Mouse (Mus musculus) midbrain, postnatal 0 days (tissue): ENCODE measurements at regions not wholly inside any gene's neighbourhood (a gene's known extent, or its start where the extent isn't known, plus 50 kb on each side); places are given as distances from the start of the nearest gene placed in this dataset.

Source experiments
- ATAC-seq: fragments of 200-750 bp; cut with Nextera tagmentation; 2 replicates; pipeline ENCODE4 v1.8.0; 2017; ENCODE audit warnings: moderate number of reproducible peaks, mild to moderate bottlenecking, moderate TSS enrichment, moderate library complexity; ENCODE audit not compliant: low FRiP score
- DNase-seq: peaks from one replicate; pipeline ENCODE4 v3.0.0-alpha.2; 2015; ENCODE audit warnings: low spot score
- H3K27ac ChIP-seq: fragments of 300-500 bp; sonication (generic); 2 replicates; pipeline ENCODE4 v1.5.1; 2014; ENCODE audit warnings: low read depth, mild to moderate bottlenecking, low read length, mixed read lengths
- H3K27me3 ChIP-seq: fragments of 300-500 bp; sonication (generic); 2 replicates; pipeline ENCODE4 v1.6.1; 2014; ENCODE audit warnings: low read length, control low read depth, mixed read lengths; ENCODE audit not compliant: insufficient read depth
- H3K36me3 ChIP-seq: fragments of 300-500 bp; sonication (generic); 2 replicates; pipeline ENCODE4 v1.6.1; 2014; ENCODE audit warnings: low read length, control low read depth, mixed read lengths; ENCODE audit not compliant: insufficient read depth
- H3K4me1 ChIP-seq: fragments of 300-500 bp; sonication (generic); 2 replicates; pipeline ENCODE4 v1.6.1; 2014; ENCODE audit warnings: mild to moderate bottlenecking, control low read depth, antibody characterized with exemption, low read length, mixed read lengths; ENCODE audit not compliant: insufficient read depth
- H3K4me2 ChIP-seq: fragments of 300-500 bp; sonication (generic); 2 replicates; pipeline ENCODE4 v1.6.1; 2014; ENCODE audit warnings: low read depth, mild to moderate bottlenecking, low read length, mixed read lengths; ENCODE audit not compliant: poor library complexity, severe bottlenecking
- H3K4me3 ChIP-seq: fragments of 300-500 bp; sonication (generic); 2 replicates; pipeline ENCODE4 v1.5.1; 2014; ENCODE audit warnings: low read depth, mild to moderate bottlenecking, low read length, moderate library complexity
- H3K9ac ChIP-seq: fragments of 300-500 bp; sonication (generic); replicated peaks from 2 replicates; pipeline ENCODE4 v1.6.1; 2014; ENCODE audit warnings: mild to moderate bottlenecking, low read length, moderate library complexity, mixed read lengths; ENCODE audit not compliant: poor library complexity, severe bottlenecking
- H3K9me3 ChIP-seq: fragments of 300-500 bp; sonication (generic); 2 replicates; pipeline ENCODE4 v1.6.1; 2016; ENCODE audit warnings: low read length, control low read depth
- CTCF ChIP-seq: IDR thresholded peaks from 2 replicates; pipeline ENCODE4 v1.5.1; 2016; ENCODE audit warnings: antibody characterized with exemption, mild to moderate bottlenecking
- WGBS: fragments of 180-500 bp; shearing (Covaris S2); extraction: QIAGEN DNeasy Blood & Tissue Kit; methylation state at CpG from one replicate; pipeline ENCODE4 v1.1.7; 2014; 5-methylcytosine and 5-hydroxymethylcytosine counted together

GRCm38 (mm10) chr2:117944325-117944724 lies 167.4 kb upstream of the Thbs1 start:
- ATAC-seq: no peak
- 94% methylated on average over 1 of the region's 1 CpGs for WGBS

DNA sequence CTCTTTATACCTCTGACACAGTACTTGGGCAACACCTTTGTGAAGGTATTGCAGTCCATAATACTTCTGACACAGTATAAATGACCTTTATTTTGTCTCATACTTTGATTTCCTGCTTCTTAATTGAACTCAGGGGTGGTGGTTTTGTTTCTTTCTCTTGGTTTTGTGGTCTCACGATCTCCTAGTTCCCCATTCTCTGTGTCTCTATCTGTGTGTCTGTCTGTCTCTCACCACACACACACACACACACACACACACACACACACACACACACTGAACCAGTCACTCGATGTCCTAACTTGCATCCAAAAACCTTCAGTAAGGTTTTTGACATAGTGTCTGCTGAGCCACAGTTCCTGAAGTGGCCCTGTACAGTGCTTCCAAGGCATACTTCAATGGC lies 166.7 kb upstream of the Thbs1 start:
- no peak for DNase-seq
- WGBS: 98% methylated on average over 2 of the region's 2 CpGs
- Histone ChIP-seq H3K9ac (no peak overlapping the region), H3K9me3 (no peaks in the 10 kb centered on the region), H3K27me3 (no peaks in the 10 kb centered on the region), H3K36me3 (no peaks in the 10 kb centered on the region), H3K27ac (no peak overlapping the region), H3K4me2 (no peak overlapping the region), H3K4me3 (no peak overlapping the region), H3K4me1 (no peaks in the 10 kb centered on the region)
- no peak for ATAC-seq
- TF ChIP-seq CTCF: no peak

More at GRCm38 (mm10) chr2:117944325-117944724, 167.4 kb upstream of the Thbs1 start:
- TF ChIP-seq CTCF: no peak
- Histone ChIP-seq H3K9me3 (no peaks in the 10 kb centered on the region), H3K27ac (no peak overlapping the region), H3K4me2 (no peak overlapping the region), H3K9ac (no peak overlapping the region), H3K4me1 (no peaks in the 10 kb centered on the region), H3K4me3 (no peak overlapping the region), H3K36me3 (no peaks in the 10 kb centered on the region), H3K27me3 (no peaks in the 10 kb centered on the region)
- no peak for DNase-seq

DNA sequence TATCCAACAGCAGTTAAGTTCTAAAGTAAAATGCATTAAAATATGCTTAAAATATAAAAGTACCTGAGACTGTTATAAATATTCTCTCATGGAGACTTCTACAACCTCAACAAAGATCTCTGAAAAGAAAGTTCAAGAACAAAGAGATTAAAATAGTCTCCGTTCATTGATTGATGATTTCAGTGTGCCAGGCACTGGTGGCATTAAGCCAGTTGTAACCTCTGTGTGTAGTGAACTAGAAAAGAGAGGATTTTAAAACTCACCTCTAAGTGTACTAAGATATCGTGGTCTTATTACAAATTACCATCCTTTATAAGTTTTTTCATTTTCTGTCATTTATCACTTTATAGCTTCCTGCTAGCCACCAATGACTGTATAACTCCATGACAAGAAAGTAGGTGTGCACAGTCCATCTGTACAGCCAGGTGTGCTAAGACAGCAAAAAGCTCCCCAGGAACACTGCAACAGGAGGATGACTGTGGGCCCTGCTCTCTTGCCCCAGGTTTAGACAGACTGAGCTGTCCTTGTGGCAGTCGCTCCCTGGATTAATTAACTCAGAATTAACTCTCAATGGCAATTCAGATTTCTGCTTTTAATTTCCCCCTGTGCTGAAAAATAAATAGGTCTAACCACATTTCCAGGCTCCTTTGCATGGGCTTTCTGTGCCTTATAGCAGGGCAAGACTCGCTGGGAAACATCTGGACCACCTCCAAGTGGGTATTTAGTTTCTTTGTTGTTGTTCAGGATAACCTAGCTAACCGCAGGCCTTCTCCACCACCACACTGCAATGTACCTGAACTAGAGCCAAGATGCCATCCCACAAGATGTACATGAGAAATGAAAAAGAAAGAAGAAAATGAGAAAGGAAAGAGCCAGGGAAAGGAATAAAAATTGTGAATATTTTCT lies 161.0 kb upstream of the Thbs1 start:
- H3K27ac ChIP-seq: no peak overlapping the region
- H3K4me3 ChIP-seq: no peak overlapping the region
- H3K27me3 ChIP-seq: no peaks in the 10 kb centered on the region
- ATAC-seq (no peak), DNase-seq (no peak)
- H3K9me3 ChIP-seq: no peaks in the 10 kb centered on the region
- 65% methylated on average over 5 of the region's 5 CpGs for WGBS
- TF ChIP-seq CTCF: no peak
- H3K9ac ChIP-seq: no peak overlapping the region
- H3K36me3 ChIP-seq: no peaks in the 10 kb centered on the region
- no peak overlapping the region for H3K4me2 ChIP-seq
- H3K4me1 ChIP-seq: no peaks in the 10 kb centered on the region

- 60% methylated on average over 2 of the region's 2 CpGs for whole genome bisulfite sequencing
- no peak for ATAC-seq
- no peaks in the 10 kb centered on the region for H3K27me3 ChIP-seq
Measured at GRCm38 (mm10) chr2:117951337-117951718, 160.3 kb upstream of the Thbs1 start.

DNA sequence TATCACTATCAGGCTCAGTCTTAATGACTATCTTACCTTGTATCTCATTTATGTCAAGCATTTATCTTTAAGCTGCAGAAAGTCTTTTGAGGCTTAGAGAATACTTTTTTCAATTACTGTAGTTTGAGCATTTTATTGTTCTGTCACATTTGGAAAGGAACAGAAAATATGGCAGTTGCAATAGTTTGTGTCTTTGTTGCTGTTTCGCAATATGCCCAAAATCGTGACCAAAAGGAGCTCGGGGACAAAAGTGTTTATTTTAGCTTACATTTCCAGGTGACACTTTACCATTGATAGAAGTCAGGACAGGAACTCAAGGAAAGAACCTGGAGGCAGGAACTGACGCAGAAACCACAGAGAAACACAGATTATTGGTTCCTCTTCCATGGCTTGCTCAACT lies 152.9 kb upstream of the Thbs1 start:
- WGBS: 88% methylated on average over 4 of the region's 4 CpGs
- no peak for TF ChIP-seq CTCF
- no peaks in the 10 kb centered on the region for H3K4me1 ChIP-seq
- no peaks in the 10 kb centered on the region for H3K27me3 ChIP-seq
- H3K9me3 ChIP-seq: no peaks in the 10 kb centered on the region
- DNase-seq: no peak
- H3K4me3 ChIP-seq: no peak overlapping the region
- no peaks in the 10 kb centered on the region for H3K36me3 ChIP-seq
- no peak overlapping the region for H3K9ac ChIP-seq
- ATAC-seq: no peak
- H3K4me2 ChIP-seq: no peak overlapping the region
- H3K27ac ChIP-seq: no peak overlapping the region

More at GRCm38 (mm10) chr2:117951337-117951718, 160.3 kb upstream of the Thbs1 start:
- Histone ChIP-seq H3K4me2 (no peak overlapping the region), H3K4me3 (no peak overlapping the region), H3K4me1 (no peaks in the 10 kb centered on the region), H3K9me3 (no peaks in the 10 kb centered on the region), H3K9ac (no peak overlapping the region), H3K27ac (no peak overlapping the region), H3K36me3 (no peaks in the 10 kb centered on the region)
- TF ChIP-seq CTCF: no peak
- DNase-seq: no peak

DNA sequence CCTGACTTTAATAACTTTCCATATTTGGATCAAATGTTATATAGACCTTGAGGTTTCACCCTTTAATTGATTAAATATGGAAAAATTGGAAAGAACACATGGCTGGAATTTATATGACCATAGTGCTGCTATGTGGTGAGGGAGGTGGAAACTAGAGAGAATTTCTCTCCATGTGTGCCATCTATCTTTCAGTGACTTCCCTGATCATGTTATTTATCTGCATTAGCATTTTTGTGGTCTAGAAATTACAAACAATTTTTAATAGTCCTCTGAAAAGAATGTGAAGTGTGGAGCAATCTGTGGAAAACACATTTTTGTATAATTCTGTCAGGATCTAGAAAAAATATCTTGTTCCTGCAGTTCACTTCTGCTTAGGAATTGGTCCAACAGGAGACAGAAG lies 152.2 kb upstream of the Thbs1 start:
- no peak overlapping the region for H3K4me2 ChIP-seq
- no peaks in the 10 kb centered on the region for H3K9me3 ChIP-seq
- H3K27me3 ChIP-seq: no peaks in the 10 kb centered on the region
- ATAC-seq: no peak
- no peaks in the 10 kb centered on the region for H3K4me1 ChIP-seq
- no peak overlapping the region for H3K27ac ChIP-seq
- H3K4me3 ChIP-seq: no peak overlapping the region
- TF ChIP-seq CTCF: no peak
- H3K9ac ChIP-seq: no peak overlapping the region
- no peak for DNase-seq
- no peaks in the 10 kb centered on the region for H3K36me3 ChIP-seq
